Mouse (Mus musculus) MEL (cell line): ENCODE data around the gene Cfap100. TPM values are rescaled to one million over a fixed set of nuclear protein-coding genes. Genes with fewer than 3 reads are reported as not detected.

Source experiments
- DNase-seq: peaks from one replicate; pipeline ENCODE4 v3.0.0; 2011; ENCODE audit warnings: low read depth, low spot score
- H3K27ac ChIP-seq: 2 replicates; pipeline ENCODE4 v1.5.1; 2012; ENCODE audit warnings: low read depth, mild to moderate bottlenecking, control low read depth, low read length, moderate library complexity; ENCODE audit not compliant: control insufficient read depth
- H3K27me3 ChIP-seq, 2 experiments: fragments of 150-350 bp in 1 of 2; sonication (generic) in 1 of 2; 2 replicates each; pipeline ENCODE4 v1.6.1; 2012; ENCODE audit warnings: low read length in 2 of 2, mild to moderate bottlenecking in 2 of 2, improper control_type of control experiment in 1 of 2, moderate library complexity in 1 of 2; ENCODE audit not compliant: insufficient read depth in 2 of 2, control insufficient read depth in 1 of 2
- H3K36me3 ChIP-seq, 2 experiments: 2 replicates each; pipeline ENCODE4 v1.6.1; 2012 to 2014; ENCODE audit warnings: low read length in 2 of 2, improper control_type of control experiment in 1 of 2, inconsistent platforms in 1 of 2, mild to moderate bottlenecking in 1 of 2; ENCODE audit not compliant: insufficient read depth in 2 of 2, control insufficient read depth in 1 of 2
- H3K4me1 ChIP-seq, 2 experiments: fragments of 150-350 bp in 1 of 2; sonication (generic) in 1 of 2; 2 replicates each; pipeline ENCODE4 v1.6.1; 2012; ENCODE audit warnings: low read length in 2 of 2, improper control_type of control experiment in 1 of 2, mild to moderate bottlenecking in 1 of 2; ENCODE audit not compliant: insufficient read depth in 2 of 2, control insufficient read depth in 1 of 2
- H3K4me3 ChIP-seq, 2 experiments: fragments of 150-350 bp in 1 of 2; sonication (generic) in 1 of 2; 2 replicates each; pipeline ENCODE4 v1.5.1; 2012; ENCODE audit warnings: low read depth in 2 of 2, low read length in 2 of 2, mild to moderate bottlenecking in 2 of 2, moderate library complexity in 2 of 2, control low read depth in 1 of 2, improper control_type of control experiment in 1 of 2; ENCODE audit not compliant: control insufficient read depth in 1 of 2, insufficient read depth in 1 of 2
- H3K79me2 ChIP-seq: 2 replicates; pipeline ENCODE4 v1.6.1; 2012; ENCODE audit warnings: mild to moderate bottlenecking, low read length, moderate library complexity; ENCODE audit not compliant: control insufficient read depth, poor library complexity, insufficient read depth
- H3K9ac ChIP-seq: 2 replicates; pipeline ENCODE4 v1.6.1; 2012; ENCODE audit warnings: low read depth, mild to moderate bottlenecking, control low read depth, low read length, moderate library complexity; ENCODE audit not compliant: control insufficient read depth, poor library complexity, severe bottlenecking
- H3K9me3 ChIP-seq: fragments of 150-350 bp; sonication (generic); replicated peaks from 2 replicates; pipeline ENCODE4 v1.6.1; 2012; ENCODE audit warnings: mild to moderate bottlenecking, low read length, improper control_type of control experiment, moderate library complexity; ENCODE audit not compliant: insufficient read depth
- CHD2 ChIP-seq: IDR thresholded peaks from 2 replicates; pipeline ENCODE4 v1.6.1; 2011; ENCODE audit warnings: low read length, improper control_type of control experiment
- CTCF ChIP-seq, 3 experiments: IDR thresholded peaks in 2 of 3; conservative IDR thresholded peaks in 1 of 3; 2 replicates each; pipeline ENCODE4 v1.5.1; 2011 to 2012; ENCODE audit warnings: low read length in 3 of 3, low read depth in 2 of 3, mild to moderate bottlenecking in 2 of 3, improper control_type of control experiment in 1 of 3, inconsistent platforms in 1 of 3, mixed read lengths in 1 of 3, moderate library complexity in 1 of 3; ENCODE audit not compliant: control insufficient read depth in 1 of 3, insufficient read depth in 1 of 3, poor library complexity in 1 of 3, severe bottlenecking in 1 of 3
- E2F4 ChIP-seq: IDR thresholded peaks from 2 replicates; pipeline ENCODE4 v1.6.1; 2011; ENCODE audit warnings: low read depth, low read length, improper control_type of control experiment, borderline replicate concordance
- EP300 ChIP-seq, 2 experiments: IDR thresholded peaks; 2 replicates each; pipeline ENCODE4 v1.6.1; 2011; ENCODE audit warnings: improper control_type of control experiment in 2 of 2, low read length in 2 of 2, low read depth in 1 of 2, mild to moderate bottlenecking in 1 of 2
- GABPA ChIP-seq: IDR thresholded peaks from 2 replicates; pipeline ENCODE4 v1.6.1; 2012; ENCODE audit warnings: low read depth, mild to moderate bottlenecking, inconsistent platforms, low read length, improper control_type of control experiment, moderate library complexity
- GATA1 ChIP-seq: IDR thresholded peaks from 2 replicates; pipeline ENCODE4 v1.6.1; 2011; ENCODE audit warnings: low read depth, low read length, improper control_type of control experiment
- MXI1 ChIP-seq: IDR thresholded peaks from 2 replicates; pipeline ENCODE4 v1.6.1; 2011; ENCODE audit warnings: mild to moderate bottlenecking, low read depth, low read length, improper control_type of control experiment
- MYB ChIP-seq: IDR thresholded peaks from 2 replicates; pipeline ENCODE4 v1.6.1; 2011; ENCODE audit warnings: mild to moderate bottlenecking, low read depth, low read length, improper control_type of control experiment
- NELFE ChIP-seq: IDR thresholded peaks from 2 replicates; pipeline ENCODE4 v1.6.1; 2011; ENCODE audit warnings: low read depth, low read length, improper control_type of control experiment
- NRF1 ChIP-seq: IDR thresholded peaks from 2 replicates; pipeline ENCODE4 v1.6.1; 2014; ENCODE audit warnings: low read depth, mild to moderate bottlenecking, inconsistent platforms, low read length, improper control_type of control experiment, moderate library complexity; ENCODE audit not compliant: poor library complexity, insufficient read depth, severe bottlenecking
- POLR2A ChIP-seq, 2 experiments: IDR thresholded peaks; 2 replicates each; pipeline ENCODE4 v1.6.1; 2011 to 2012; ENCODE audit warnings: low read length in 2 of 2, mild to moderate bottlenecking in 2 of 2, control low read depth in 1 of 2, improper control_type of control experiment in 1 of 2, low read depth in 1 of 2, moderate library complexity in 1 of 2; ENCODE audit not compliant: control insufficient read depth in 1 of 2, insufficient read depth in 1 of 2, poor library complexity in 1 of 2
- POLR2AphosphoS5 ChIP-seq: IDR thresholded peaks from 2 replicates; pipeline ENCODE4 v1.6.1; 2012; ENCODE audit warnings: low read depth, borderline replicate concordance, mild to moderate bottlenecking, inconsistent platforms, low read length, moderate library complexity, mixed read lengths
- TBP ChIP-seq: IDR thresholded peaks from 2 replicates; pipeline ENCODE4 v1.8.0; 2011; ENCODE audit warnings: low read depth, low read length, improper control_type of control experiment
- TCF12 ChIP-seq: IDR thresholded peaks from 2 replicates; pipeline ENCODE4 v1.6.1; 2014; ENCODE audit warnings: low read depth, mild to moderate bottlenecking, inconsistent platforms, low read length, improper control_type of control experiment, moderate library complexity
- UBTF ChIP-seq: IDR thresholded peaks from 2 replicates; pipeline ENCODE4 v1.6.1; 2012; ENCODE audit warnings: low read depth, mild to moderate bottlenecking, inconsistent platforms, low read length, improper control_type of control experiment, moderate library complexity, borderline replicate concordance; ENCODE audit not compliant: insufficient read depth
- USF2 ChIP-seq, 2 experiments: IDR thresholded peaks; 2 replicates each; pipeline ENCODE4 v1.6.1; 2011 to 2012; ENCODE audit warnings: improper control_type of control experiment in 2 of 2, low read length in 2 of 2, borderline replicate concordance in 1 of 2, inconsistent platforms in 1 of 2, low read depth in 1 of 2, mild to moderate bottlenecking in 1 of 2; ENCODE audit not compliant: insufficient read depth in 1 of 2
- ZC3H11A ChIP-seq: IDR thresholded peaks from 2 replicates; pipeline ENCODE4 v1.6.1; 2012; ENCODE audit warnings: low read depth, mild to moderate bottlenecking, inconsistent platforms, low read length, improper control_type of control experiment
- ZNF384 ChIP-seq: IDR thresholded peaks from 2 replicates; pipeline ENCODE4 v1.6.1; 2012; ENCODE audit warnings: low read depth, mild to moderate bottlenecking, inconsistent platforms, low read length, improper control_type of control experiment
- polyA plus RNA-seq, 2 experiments: library from polyadenylated mRNA; stranded (reverse) in 1 of 2; unstranded in 1 of 2; fragments of >175 nt in 1 of 2; fragments of >200 nt in 1 of 2; gene quantifications; 2 replicates each; pipeline versions ENCODE4 v1.2.1 to v1.2.4; 2012; ENCODE audit warnings: low replicate concordance in 2 of 2, low read depth in 1 of 2; ENCODE audit not compliant: insufficient read length in 2 of 2, insufficient read depth in 1 of 2, missing spikeins in 1 of 2
- total RNA-seq: library from RNA; depleted of rRNA; stranded (reverse); fragments of 300-350 nt; gene quantifications from 2 replicates; pipeline ENCODE4 v1.2.3, GENCODE M21; 2012

Gene Cfap100
- total and polyA plus RNA-seq, 3 experiments, result 0.19 TPM; not detected in 2

- Histone ChIP-seq H3K4me3 (no peak overlapping the region), H3K36me3 (no peaks in the 10 kb centered on the region), H3K9me3 (no peaks in the 10 kb centered on the region), H3K27me3 (no peaks in the 10 kb centered on the region; a peak in 1 of 4 replicates), H3K27ac (no peak overlapping the region), H3K9ac (no peak overlapping the region), H3K4me1 (no peaks in the 10 kb centered on the region), H3K79me2 (no peaks in the 10 kb centered on the region)
- TF ChIP-seq E2F4 (no peak), ZNF384 (no peak), TBP (no peak), UBTF (no peak), GATA1 (no peak), GABPA (no peak), POLR2AphosphoS5 (no peak), POLR2A (IDR thresholded peaks at IDR 0.05; ENCODE audit: control insufficient read depth in 1 of 2, insufficient read depth in 1 of 2, low read depth in 1 of 2, low read length in 2 of 2, poor library complexity in 1 of 2) (no peak), MXI1 (no peak), EP300 (IDR thresholded peaks at IDR 0.05; ENCODE audit: low read depth in 1 of 2, low read length in 2 of 2) (no peak), CTCF (IDR thresholded peaks at IDR 0.05 in 2 of 3, conservative IDR thresholded peaks at IDR 0.05 in 1 of 3; ENCODE audit: control insufficient read depth in 1 of 3, insufficient read depth in 1 of 3, low read depth in 2 of 3, low read length in 3 of 3, poor library complexity in 1 of 3, severe bottlenecking in 1 of 3) (no peak), ZC3H11A (no peak), NELFE (no peak), NRF1 (no peak), MYB (no peak)
- no peak for DNase-seq
Measured at GRCm38 (mm10) chr6:90466847-90467410, 38.3 kb upstream of the Cfap100 start.

GRCm38 (mm10) chr6:90466079-90466478, 37.5 kb upstream of the Cfap100 start:
- no peaks in the 10 kb centered on the region for H3K36me3 ChIP-seq
- H3K27ac ChIP-seq, result no peak overlapping the region
- H3K9me3 ChIP-seq, result no peaks in the 10 kb centered on the region
- H3K4me3 ChIP-seq, result no peak overlapping the region
- H3K79me2 ChIP-seq, result no peaks in the 10 kb centered on the region
- no peaks in the 10 kb centered on the region for H3K4me1 ChIP-seq
- no peak overlapping the region for H3K9ac ChIP-seq
- no peaks in the 10 kb centered on the region; a peak in 1 of 4 replicates for H3K27me3 ChIP-seq
- TF ChIP-seq USF2 (IDR thresholded peaks at IDR 0.05; ENCODE audit: borderline replicate concordance in 1 of 2, insufficient read depth in 1 of 2, low read depth in 1 of 2, low read length in 2 of 2) (no peak), UBTF (no peak), CHD2 (no peak), CTCF (IDR thresholded peaks at IDR 0.05 in 2 of 3, conservative IDR thresholded peaks at IDR 0.05 in 1 of 3; ENCODE audit: control insufficient read depth in 1 of 3, insufficient read depth in 1 of 3, low read depth in 2 of 3, low read length in 3 of 3, poor library complexity in 1 of 3, severe bottlenecking in 1 of 3) (no peak), GATA1 (no peak), TCF12 (no peak)
- no peak for DNase-seq
